Mouse (Mus musculus): ENCODE data around the gene C1galt1.

Gene C1galt1

GRCm38 (mm10) chr6:7844802-7845679 lies at the start of gene C1galt1:
C1galt1 (plus strand) TSS chr6:7844842.
- TF ChIP-seq GATA4 (IDR thresholded peaks at IDR 0.05; ENCODE audit: insufficient replicate concordance, low read length) = no peak

DNA sequence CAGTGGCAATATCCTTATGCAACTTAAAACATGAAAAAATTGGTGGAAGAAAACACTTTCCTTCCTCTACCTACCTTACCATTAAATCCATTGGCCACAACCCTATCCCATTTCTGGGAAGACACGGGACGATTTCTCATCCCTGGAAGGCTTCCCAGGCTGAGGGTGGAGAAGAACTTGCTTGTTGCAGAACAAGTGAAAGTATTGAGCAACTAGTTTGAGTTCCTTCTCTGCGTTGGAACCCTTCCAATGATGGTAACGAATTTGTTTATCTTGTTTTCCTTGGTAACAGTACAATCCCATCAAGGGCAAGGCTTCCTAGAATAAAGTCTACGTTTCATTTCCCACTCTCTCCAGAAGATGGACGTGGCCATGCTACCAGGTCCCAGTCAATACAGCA lies 44.7 kb upstream of the C1galt1 start:
- no peak for TF ChIP-seq GATA4 (IDR thresholded peaks at IDR 0.05; ENCODE audit: insufficient replicate concordance, low read length)

- no peak for TF ChIP-seq GATA4 (IDR thresholded peaks at IDR 0.05; ENCODE audit: insufficient replicate concordance, low read length)
Observed at GRCm38 (mm10) chr6:7803765-7804542, 40.7 kb upstream of the C1galt1 start.

- no peak for TF ChIP-seq GATA4 (IDR thresholded peaks at IDR 0.05; ENCODE audit: insufficient replicate concordance, low read length)
Observed at GRCm38 (mm10) chr6:7814146-7814545, 30.5 kb upstream of the C1galt1 start.

DNA sequence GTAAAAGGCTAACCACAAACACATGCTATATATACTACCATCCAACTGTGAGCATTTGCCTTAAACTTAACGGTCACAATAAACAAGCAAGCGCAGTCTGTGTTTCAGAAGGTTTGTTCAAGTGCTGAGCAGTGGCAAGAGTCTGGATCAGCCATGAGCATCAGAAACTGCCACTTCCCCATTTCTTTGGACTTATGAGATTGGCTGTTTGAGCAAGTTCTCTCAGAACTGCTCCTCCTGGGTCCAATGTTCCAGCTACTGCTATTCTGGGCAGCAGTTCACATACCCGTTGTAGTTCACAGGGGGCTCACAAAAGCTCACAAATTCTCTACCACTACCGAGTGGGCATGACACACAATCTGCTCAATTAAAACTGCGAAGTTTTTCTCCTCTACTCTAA lies 28.4 kb upstream of the C1galt1 start:
- no peak for TF ChIP-seq GATA4 (IDR thresholded peaks at IDR 0.05; ENCODE audit: insufficient replicate concordance, low read length)

DNA sequence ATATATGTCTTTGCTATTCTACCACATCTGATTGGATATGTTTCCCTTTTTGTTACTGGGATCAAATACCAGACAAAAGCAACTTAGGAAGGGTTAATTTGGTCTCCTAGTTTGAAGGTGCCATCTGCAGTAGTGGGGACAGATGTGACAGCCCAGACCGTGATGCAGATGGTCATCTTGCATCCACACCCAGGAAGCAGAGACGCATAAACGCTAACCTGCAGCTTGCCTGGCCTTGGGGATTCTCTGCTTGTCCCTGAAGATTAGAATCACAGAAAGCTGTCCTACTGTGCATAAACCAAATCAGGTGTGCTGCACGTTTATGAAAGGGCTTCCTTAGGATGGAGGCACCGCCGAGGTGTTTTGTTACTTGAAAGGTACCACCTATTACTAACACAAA lies 22.0 kb upstream of the C1galt1 start:
- no peak for TF ChIP-seq GATA4 (IDR thresholded peaks at IDR 0.05; ENCODE audit: insufficient replicate concordance, low read length)

GRCm38 (mm10) chr6:7830793-7831192 lies 13.8 kb upstream of the C1galt1 start:
- TF ChIP-seq GATA4 (IDR thresholded peaks at IDR 0.05; ENCODE audit: insufficient replicate concordance, low read length) = no peak

- TF ChIP-seq GATA4 (IDR thresholded peaks at IDR 0.05; ENCODE audit: insufficient replicate concordance, low read length) = no peak
Observed at GRCm38 (mm10) chr6:7832564-7833175, 12.0 kb upstream of the C1galt1 start.

- no peak for TF ChIP-seq GATA4 (IDR thresholded peaks at IDR 0.05; ENCODE audit: insufficient replicate concordance, low read length)
Observed at GRCm38 (mm10) chr6:7843726-7844411, 773 bp upstream of the C1galt1 start.

GRCm38 (mm10) chr6:7844412-7844801 lies 235 bp upstream of the C1galt1 start:
- no peak for TF ChIP-seq GATA4 (IDR thresholded peaks at IDR 0.05; ENCODE audit: insufficient replicate concordance, low read length)

- TF ChIP-seq GATA4 (IDR thresholded peaks at IDR 0.05; ENCODE audit: insufficient replicate concordance, low read length) = no peak
Observed at GRCm38 (mm10) chr6:7845680-7846017, 1.0 kb downstream of the C1galt1 start.

DNA sequence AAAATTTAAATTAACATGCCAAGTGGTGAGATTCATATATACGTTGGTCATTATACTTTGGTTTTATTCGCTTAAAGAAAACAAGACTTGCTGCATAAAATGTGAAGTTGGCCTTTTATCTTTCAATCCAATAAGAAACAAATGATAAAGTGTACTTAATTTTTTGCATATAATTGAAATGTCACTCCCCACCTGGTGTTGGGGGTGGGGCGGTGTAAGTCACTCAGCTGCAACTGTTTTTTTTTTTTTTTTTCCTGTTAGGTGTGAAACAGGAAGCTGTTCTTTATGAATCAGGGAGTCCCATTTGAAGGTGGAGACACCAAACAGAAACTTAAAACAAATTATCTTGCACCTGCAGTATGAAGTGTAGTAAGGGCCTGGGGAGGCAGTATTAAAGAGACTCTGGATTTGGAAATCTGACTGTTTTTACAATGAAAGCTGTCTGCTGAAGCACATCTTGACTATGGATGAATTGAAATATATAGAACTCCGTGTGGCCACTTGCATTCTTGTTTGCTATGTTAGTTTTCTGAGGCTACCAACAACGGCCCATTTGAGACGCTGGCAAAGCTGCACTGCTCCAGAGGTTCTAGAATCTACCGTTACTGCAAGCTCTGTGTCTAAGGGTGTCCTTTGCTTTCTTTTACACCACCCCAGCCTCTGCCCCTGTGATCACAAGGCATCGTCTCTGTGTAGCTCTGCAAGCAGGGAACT lies 2.2 kb downstream of the C1galt1 start:
- TF ChIP-seq GATA4 (IDR thresholded peaks at IDR 0.05; ENCODE audit: insufficient replicate concordance, low read length) = no peak

DNA sequence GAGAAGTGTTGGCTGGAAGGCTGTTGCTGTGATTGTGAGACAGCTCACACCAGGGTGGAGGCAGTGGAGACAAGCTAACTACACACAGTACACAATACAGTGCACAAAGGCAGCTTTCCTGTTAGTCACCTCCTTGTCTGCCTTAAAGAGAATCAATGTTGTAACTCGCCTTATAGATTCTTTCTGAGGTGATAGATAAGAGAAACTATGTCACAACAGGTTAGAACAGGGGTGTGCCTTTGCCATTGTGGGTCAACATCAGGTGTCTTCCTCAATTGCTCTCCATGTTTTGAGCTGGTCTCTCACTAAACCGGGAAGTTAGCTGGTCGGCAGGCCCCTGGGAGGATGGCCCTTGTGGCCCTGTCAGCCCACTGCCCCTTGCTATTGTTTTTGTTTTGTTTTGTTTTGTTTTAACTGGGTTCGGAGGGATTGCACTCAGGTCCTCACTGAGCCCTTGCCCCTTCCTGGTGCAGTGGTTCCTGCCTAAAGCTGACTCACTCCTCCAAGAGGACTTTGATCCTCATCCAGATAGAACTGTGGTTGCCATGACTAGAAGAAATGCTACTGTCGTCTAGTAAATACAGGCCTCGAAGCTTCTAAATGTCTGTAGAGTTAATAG lies 3.4 kb downstream of the C1galt1 start:
- TF ChIP-seq GATA4 (IDR thresholded peaks at IDR 0.05; ENCODE audit: insufficient replicate concordance, low read length) = no peak

DNA sequence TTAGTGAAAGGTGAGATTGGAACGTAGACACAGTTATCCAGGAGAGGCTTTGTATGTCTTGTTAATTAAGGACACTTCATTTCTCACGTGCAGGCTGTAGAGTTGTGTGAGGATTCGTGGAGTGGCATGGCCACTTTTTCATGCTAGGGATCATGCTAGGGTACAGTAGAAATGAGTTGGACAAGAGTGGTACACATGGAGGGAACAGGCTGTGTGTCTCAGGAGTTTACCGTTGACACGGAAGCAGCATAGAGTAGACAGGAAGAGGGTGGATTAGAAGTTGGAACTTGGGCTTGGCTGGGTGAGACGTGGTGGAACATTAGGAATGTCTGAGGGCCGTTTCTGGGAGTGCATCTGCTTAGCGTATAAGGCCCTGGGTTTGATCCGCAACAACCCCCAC lies 4.1 kb downstream of the C1galt1 start:
- no peak for TF ChIP-seq GATA4 (IDR thresholded peaks at IDR 0.05; ENCODE audit: insufficient replicate concordance, low read length)

Measured in liver, adult (tissue).